Mouse (Mus musculus): Measurements from ENCODE around the gene Mtmr4.

The Mtmr4 gene

DNA sequence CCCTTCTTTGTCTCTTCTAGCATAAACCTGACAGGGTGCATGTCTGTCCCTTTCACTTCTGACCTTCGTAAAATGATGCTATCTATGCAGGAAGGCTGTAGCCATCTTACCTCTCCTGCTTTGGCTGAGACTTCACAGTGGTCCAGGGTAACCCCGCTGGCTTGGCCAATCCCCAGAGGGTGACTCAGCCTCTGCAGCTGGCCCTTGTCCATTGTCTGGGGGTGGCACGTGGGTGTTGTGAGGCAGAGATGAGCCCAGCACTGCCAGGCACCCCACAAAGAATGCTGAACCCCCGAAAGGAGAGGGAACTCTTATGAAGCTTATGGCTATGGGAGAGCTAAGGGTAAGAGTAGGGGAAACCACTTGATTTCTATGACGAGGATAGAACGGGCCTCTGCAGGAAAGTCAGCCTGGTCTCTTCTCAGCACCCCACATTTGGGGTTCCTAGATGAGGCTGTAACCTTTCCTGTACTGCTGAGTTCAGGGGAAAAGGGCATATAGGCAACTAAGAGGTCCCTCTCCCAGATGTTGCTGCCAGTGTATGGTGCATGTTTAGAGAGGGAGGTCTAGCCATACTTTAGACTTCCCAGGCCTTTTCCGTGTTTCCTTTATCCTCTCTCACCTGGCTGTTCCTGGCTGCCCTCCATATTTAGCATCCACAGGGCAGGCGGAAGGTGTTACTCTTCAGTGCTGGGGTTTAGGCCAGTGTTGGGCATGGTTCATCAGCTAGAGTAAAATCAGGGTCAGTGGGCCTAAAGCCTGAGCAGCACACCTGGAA lies 9.8 kb upstream of the Mtmr4 start:
- DNase-seq (ENCODE audit: low spot score in 2 of 2), result peak in 1 of 2 experiments; percentile 61

DNA sequence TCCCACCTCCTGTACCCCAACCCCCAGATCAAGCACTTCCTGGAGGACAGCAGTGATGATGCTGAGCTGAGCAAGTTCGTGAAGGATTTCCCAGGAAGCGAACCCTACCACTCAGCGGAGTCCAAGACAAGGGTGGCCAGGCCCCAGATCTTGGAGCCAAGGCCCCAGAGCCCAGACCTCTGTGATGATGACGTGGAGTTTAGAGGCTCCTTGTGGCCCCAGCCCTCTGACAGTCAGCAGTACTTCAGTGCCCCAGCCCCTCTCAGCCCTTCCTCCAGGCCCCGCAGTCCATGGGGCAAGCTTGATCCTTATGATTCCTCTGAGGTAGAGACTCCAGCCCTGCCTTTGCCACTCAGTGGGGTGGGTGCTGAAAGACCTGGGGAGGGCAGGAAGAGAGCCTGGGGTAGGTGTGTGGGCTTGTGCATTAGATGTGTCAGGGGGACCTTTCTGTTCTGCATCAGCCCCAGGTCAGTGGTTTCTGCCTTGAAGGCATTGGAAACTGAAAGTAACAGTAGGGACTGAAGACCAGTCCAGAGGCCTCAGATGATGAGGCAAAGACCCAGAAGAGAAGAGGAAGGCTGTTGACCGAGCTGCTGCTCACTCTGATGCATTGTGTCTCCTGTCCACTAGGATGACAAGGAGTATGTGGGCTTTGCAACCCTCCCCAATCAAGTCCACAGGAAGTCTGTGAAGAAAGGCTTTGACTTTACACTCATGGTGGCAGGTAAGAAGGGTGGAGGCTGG lies 8.5 kb upstream of the Mtmr4 start:
- no peak for DNase-seq (ENCODE audit: low spot score in 2 of 2)

DNA sequence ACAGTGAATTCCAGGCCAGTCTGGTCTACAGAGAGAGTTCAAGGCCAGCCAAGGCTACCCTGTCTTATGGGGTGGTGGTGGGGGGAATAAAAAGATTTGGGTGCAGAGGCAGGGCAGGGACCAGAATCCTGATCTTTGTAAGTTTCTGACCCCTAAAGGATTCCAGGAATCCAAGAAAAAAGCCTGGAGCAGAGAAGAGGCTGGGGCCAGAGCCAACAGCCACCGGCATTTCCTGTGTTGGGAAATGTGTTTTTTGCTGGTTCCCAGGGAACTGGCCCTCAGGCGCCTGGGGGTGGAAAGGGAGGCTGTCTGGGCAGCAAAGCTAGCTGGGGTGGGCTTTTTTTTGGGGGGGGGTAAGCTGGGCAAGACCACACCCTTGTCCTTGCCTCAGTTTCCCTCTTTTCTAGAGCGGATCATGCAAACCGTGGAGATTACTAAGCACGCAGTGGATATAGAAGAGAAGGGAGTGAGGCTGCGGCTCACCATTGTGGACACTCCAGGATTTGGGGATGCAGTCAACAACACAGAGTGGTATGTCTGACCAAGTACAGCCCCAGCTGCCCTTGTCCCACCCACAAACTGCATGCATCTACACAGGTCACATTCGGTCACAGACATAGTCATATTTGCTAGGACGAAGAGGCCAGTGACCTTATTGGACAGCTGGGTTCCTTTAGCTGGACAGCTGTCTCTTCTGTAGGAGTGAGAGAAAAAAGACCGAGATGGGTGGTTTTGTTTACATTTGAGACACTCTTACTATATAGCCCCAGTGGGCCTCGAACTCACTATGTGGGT lies 7.1 kb upstream of the Mtmr4 start:
- DNase-seq (ENCODE audit: low spot score in 2 of 2), result no peak

DNA sequence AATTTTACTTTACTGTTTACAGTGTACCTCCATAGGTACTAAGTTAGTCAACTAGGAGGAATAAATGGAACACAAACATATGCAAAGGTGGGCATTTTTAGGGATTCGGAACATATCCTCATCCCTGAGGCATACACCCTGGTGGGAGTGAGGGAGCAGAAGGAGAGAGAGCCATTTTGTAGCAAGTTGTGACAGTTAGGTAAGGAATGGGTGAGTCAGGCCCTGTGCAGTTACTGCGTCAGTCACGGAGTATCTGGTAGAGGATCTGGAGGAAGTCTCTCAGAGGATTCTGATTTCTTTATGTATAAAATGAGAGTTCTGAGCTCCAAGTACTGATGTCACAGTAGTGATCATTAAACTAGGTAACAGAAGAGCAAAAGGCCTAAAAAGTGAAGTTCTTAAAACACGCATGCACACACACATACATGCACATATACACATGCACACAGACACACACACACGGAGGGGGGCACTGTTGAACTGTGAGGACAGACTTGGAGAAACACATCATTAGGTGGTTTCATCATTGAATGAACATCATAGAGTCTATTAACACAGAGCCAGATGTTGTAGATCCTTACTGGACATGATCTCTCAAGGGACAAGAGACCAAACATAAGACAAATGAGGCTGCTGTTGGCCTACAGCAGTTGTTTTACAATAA lies 4.6 kb upstream of the Mtmr4 start:
- no peak for DNase-seq (ENCODE audit: low spot score in 2 of 2)

DNA sequence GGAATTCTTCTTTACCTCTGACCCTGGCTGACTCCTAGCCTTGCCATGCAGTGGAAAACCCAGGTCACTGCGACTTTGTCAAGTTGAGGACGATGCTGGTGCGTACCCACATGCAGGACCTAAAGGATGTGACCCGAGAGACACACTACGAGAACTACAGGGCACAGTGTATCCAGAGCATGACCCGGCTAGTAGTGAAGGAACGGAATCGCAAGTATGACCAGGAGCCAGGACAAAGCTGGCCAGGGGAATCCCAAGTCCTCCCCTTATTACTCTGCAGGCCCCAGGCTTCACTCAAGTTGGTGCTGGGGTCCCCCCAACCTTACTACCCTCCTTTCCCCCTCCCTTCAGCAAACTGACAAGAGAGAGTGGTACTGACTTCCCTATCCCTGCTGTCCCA lies 2.4 kb upstream of the Mtmr4 start:
- no peak for DNase-seq (ENCODE audit: low spot score in 2 of 2)

DNA sequence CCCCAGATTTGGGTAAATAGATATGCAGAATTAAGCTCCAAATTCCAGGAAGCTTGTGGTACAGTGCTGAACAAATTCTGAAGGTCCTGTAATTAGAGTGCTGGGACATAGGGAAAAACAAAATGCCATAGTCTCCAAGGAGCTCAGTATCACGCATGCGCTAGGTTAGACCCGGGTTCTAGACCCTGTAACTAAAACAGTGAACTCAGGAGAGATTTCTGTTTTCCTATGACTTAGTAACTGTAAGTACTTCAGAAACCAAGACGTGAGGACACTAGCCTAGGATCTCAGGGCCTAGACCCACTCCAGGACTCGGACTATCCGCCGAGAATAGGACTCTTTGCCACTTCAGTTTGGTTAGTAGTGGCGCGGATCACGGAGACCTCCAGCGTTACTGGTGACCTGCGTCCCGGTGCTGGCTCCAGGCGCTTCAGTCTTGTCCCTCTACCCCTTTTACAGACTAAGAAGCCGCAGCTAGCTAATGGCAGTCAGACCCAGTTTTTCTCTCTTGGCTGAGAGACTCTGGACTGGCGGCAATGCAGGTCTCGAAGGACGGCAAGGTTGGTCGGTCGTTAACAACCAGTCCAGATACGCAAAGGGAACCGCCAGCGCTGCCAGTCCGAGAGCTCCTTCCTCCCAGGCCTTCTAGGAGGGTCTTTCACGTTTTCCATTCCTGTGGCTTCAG lies 979 bp upstream of the Mtmr4 start:
- DNase-seq (ENCODE audit: low spot score in 2 of 2), result peak; percentile 32 to 51

DNA sequence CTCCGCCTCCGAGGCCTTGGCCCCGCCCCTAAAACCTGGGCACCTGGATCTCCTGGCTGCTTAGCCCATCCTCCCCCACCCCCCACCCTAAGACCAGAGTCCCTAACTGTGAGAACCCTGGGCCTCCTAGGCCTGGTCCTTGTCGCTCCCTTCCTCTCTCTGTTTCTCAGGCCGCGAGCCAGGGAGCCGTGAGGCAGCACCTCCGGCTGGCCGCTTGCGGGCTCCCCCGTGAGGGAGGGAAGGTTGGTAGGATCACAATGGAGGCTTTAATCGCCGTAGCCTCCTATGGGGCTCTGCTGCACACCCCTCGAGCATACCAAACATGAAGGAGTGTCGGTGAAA lies 363 bp downstream of the Mtmr4 start:
- no peak for DNase-seq (ENCODE audit: low spot score in 2 of 2)

DNA sequence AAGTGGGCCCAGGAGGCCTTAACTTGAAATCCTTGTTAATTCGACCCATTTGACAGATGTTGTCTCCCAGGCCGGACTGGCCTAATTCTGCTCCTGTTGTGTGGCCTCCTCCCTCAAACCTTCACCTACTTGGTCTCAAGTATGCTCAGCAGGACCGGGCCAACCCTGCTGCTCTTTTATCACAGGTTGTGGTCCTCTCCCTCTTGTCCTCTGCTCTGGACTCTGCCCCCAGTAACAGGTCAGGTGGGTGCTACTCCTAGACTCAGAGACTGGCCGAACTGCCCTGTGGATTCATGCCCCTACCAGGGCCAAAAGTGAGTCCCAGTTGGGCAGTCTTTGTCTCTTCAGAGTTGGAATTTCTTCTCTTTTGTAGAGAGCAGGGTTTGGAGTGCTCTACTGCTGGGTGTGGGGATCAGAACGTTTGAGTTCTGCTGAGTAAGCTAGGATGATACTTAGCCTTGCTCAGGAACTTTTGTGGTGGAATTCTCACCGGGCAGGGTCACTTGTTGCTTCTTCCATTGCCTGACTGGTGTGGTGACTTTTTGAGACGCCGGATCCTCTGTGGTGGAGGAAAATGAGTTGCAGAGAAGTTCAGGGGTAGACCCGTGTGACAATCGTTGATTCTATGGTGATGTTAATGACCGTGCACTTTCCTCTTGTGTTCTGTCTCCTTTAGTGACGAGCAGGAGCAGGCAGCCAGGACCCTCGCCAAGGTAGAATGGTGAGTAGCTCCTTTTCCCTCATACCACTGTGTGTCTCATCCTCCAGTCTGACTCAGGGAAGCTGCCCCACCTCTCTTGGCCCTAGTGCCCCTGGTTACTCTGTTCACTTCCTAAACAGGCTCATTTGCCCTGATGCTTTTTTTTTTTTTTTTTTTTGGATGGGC lies 994 bp downstream of the Mtmr4 start:
- DNase-seq (ENCODE audit: low spot score in 2 of 2), result no peak

DNA sequence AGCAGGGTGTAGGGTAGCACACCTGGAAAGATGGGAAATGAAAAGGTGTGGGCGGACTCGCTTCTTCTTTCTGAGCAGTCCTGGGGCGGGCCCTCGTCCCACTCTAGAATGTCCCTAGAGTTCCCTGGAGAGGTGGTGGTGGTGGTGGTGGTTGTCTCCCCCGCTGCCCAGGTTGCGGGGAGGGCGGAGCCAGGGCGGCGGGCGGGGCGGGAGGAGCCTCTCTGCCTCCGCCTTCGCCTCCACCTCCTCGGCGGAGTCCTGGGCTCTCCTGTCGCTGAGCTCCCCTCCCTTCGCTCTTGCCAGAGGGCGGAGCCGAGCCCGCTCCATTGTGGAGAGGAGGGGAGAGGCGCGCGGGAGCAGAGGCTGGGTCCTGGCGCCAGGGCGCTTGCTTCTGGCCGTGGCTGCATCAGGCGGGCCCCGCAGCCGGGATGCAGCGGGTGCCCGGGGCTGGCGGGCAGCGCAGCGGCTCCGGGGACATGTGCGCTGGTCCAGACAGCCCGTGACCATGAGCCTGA lies 3.4 kb downstream of the Mtmr4 start:
- peak; percentile 83 to 85 for DNase-seq (ENCODE audit: low spot score in 2 of 2)

DNA sequence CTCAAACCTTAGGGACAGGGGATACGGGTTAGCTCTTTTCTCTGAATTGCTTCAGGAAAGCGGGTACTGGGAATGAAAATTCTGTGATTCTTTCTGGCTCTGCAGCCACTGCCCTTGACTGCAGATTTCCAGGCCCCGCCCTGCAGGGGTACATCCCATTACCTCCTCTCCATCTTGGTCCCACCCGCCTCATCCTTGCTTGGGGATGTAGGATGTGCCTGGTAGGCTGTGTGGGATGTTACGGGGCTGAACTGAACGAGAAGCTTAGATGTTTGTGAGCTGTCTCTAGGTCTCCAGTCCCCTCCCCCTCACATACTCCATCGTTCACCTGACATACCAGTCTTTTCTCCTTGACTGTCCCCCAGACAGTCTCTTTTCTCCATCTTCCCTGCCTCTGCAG lies 4.0 kb downstream of the Mtmr4 start:
- DNase-seq (ENCODE audit: low spot score in 2 of 2), result peak in 1 of 2 experiments; percentile 57

DNA sequence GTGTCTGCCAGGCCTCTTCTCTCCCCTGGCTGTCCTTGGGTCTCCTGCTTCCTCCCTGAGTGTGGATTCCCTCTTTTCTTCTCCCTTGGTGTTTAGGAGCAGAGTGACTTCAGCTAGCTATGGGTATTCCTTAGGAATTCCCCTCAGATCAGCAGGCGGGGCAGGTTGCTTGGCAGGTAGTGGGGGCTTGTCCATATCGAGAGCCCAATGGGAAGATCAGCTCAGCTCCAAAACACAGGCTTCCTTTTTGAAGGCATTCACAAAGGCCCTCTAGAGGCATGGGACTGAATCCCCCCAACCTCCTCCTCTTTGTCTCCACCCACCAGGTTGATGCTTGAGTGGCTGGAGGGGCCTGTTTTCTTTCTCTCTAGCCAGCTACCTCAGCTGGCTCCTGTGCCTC lies 4.5 kb downstream of the Mtmr4 start:
- no peak for DNase-seq (ENCODE audit: low spot score in 2 of 2)

DNA sequence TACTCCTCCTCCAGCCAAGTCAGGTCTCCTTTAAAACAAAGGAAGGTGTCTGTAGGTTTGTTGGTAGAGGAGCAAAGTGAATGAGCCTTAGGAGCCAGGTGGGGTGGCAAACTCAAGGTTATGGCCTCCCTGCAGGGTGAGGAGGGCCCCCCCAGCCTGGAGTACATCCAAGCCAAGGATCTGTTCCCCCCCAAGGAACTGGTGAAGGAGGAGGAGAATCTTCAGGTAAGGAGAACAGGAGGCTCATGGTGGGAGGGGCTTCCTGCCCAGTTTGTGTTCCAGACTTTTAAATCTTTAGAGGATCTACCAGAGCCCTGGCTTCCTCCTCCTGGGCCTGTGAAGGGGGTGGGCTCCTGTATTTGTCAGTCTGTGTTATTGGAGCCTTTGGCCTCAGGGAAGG lies 5.1 kb downstream of the Mtmr4 start:
- DNase-seq (ENCODE audit: low spot score in 2 of 2), result no peak

DNA sequence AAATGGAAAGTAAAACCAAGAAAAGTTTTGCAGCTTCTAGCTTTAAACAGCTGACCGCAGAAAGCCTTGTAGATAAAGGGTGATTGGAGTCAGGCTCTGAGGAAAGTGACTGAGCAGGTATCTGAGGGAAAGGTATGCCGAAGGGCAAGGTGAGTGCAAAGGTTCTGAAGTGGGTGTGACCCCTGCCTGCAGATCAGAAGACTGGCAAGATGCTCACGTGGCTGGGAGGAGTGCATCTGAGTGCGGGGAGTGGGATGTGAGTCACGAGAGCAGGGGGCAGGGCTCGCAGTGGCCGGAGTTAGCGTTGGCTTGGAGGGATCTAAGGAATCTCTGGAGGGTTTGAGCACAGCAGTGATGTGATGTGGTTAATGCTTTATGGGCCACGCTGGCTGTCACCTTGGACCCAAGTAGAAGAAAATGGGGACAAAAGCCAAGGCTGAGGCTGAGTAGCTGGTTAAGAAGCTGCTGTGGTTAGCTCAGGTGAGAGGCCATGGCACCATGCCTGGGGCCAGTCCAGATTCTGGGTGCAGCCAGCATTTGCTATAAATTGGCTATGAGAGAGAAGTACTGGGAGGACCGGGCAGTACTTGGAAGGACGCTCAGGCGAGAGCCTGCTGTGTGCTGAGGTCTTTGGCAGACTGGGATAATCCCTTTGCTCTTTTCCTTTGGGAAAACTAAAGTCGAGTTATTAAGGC lies 7.6 kb downstream of the Mtmr4 start:
- DNase-seq (ENCODE audit: low spot score in 2 of 2), result no peak

DNA sequence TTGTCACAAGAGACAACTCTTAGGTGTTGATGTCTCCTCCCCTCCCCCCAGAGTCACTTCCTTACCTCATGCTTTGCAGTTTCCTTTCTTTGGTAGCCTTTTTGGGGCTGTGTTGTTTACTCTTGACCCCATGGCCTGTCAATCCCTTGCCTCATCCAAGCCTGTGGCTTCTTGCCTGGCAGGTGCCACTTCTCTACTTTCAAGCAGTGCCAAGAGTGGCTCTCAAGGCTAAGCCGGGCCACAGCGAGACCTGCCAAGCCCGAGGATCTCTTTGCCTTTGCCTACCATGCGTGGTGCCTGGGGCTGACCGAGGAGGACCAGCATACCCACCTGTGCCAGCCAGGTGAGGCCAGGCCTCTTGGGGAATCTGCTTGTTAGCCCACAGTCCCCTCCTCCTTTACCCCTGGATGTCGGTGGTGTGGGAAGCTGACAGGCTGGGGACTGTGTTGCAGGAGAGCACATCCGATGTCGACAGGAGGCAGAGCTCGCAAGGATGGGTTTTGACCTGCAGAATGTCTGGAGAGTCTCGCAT lies 8.4 kb downstream of the Mtmr4 start:
- no peak for DNase-seq (ENCODE audit: low spot score in 2 of 2)

DNA sequence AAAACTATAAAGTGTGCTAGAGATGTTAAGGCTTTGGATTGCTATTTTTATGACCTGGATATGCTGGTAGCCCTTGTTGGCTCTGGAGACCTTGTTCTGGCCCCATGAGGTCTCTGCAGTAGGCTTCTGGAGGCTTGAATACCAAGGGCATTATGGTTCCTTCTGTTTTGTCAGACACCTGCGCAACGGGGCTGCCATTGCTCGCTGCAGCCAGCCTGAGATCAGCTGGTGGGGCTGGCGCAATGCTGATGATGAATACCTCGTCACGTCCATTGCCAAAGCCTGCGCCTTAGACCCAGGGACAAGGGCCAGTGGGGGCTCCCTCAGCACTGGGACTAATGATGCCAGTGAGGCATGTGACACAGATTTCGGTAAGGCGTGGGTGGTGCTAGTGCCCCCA lies 10.3 kb downstream of the Mtmr4 start:
- no peak for DNase-seq (ENCODE audit: low spot score in 2 of 2)

DNA sequence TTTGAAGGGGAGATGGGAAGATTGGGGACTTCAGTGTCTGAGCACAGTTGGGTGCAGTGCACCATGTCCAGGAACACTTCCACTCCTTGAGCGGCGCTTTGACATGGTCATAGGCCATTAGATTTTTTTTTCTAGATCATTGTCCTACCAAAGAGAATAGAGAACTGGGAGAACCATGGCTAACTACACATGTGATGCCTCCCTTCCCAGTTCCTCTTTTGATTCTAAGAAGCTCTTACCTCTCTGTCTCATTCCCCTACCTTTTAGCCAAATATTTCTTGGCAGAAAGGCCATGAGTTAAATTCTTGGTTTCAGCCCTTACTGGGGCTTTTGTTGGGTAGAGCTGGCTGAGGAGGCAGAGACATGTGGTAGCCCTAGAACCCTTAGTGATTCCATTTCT lies 11.6 kb downstream of the Mtmr4 start:
- no peak for DNase-seq (ENCODE audit: low spot score in 2 of 2)

DNA sequence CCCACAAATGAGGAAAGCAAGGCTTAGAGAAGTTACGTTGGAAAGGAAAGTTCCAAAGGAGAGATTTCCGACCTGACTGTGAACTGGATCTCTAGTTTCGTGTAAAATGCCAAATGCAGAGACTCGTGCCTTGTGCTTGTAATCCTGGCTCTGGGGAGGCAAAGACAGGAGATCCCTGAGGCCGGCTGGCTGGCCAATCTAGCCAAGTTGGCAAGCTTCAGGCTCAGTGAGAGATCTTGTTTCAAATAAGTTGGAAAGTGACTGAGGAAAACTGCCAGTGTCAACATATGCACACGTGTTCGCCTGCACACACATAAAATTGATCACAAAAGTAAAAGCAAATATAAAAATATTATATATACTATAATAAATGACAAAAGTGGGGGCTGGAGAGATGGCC lies 17.3 kb downstream of the Mtmr4 start:
- no peak for DNase-seq (ENCODE audit: low spot score in 2 of 2)

DNA sequence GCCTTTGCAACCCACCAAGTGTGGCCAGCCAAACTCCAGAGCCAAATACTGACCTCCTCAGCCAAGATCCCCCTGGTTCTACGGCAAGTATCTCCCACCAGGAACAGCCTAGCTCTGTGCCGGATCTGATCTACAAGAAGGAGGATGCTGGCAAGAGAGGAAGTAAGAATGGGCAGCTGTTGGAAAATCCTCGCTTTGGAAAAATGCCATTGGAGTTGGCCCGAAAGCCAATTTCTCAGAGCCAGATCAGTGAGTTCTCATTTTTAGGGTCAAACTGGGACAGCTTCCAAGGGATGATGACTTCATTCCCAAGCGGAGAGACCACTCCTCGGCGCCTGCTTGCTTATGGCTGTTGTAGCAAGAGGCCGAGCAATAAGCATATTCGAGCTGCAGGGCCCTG lies 19.6 kb downstream of the Mtmr4 start:
- DNase-seq (ENCODE audit: low spot score in 2 of 2), result no peak

DNA sequence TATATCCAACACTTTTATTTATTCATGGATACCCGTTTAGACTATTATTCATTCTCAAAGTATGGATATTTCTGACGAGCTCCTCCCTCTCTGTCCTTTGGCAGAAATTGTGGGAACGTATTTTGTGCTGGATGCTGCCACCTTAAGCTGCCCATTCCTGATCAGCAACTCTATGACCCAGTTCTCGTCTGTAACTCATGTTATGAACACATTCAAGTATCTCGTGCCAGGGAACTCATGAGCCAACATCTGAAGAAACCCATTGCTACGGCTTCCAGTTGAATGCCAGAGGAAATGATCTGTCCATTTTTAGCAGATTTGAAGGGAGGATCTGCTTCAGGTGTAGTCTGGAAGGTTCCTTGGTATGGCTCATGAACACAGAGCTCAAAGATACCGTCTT lies 22.0 kb downstream of the Mtmr4 start:
- DNase-seq (ENCODE audit: low spot score in 2 of 2), result no peak

Data from frontal cortex, postnatal 36 days (tissue).